Mouse (Mus musculus) c-Kit-positive CD71-positive TER-119-positive erythroid progenitor cells, embryonic 14.5 days (primary cell): ENCODE measurements at regions not wholly inside any gene's neighbourhood (a gene's known extent, or its start where the extent isn't known, plus 50 kb on each side); places are given as distances from the start of the nearest gene placed in this dataset.
A peak's percentile ranks its signal among the peaks of the same experiment; 100 is the strongest.

Experiments
- DNase-seq: peaks from one replicate; pipeline ENCODE4 v3.0.0-alpha.2; 2013; ENCODE audit warnings: low spot score

GRCm38 (mm10) chr12:12819746-12820145 lies 122.0 kb downstream of the Mycn start:
- no peak for DNase-seq

- DNase-seq, result no peak
Observed at GRCm38 (mm10) chr12:12814693-12815092, 127.0 kb downstream of the Mycn start.

GRCm38 (mm10) chr12:12812873-12813272 lies 128.8 kb downstream of the Mycn start:
- DNase-seq, result no peak

GRCm38 (mm10) chr12:12810943-12811342 lies 130.8 kb downstream of the Mycn start:
- no peak for DNase-seq

GRCm38 (mm10) chr12:12810159-12810885 lies 131.4 kb downstream of the Mycn start:
- no peak for DNase-seq

- no peak for DNase-seq
Observed at GRCm38 (mm10) chr12:12808120-12808519, 133.6 kb downstream of the Mycn start.

DNA sequence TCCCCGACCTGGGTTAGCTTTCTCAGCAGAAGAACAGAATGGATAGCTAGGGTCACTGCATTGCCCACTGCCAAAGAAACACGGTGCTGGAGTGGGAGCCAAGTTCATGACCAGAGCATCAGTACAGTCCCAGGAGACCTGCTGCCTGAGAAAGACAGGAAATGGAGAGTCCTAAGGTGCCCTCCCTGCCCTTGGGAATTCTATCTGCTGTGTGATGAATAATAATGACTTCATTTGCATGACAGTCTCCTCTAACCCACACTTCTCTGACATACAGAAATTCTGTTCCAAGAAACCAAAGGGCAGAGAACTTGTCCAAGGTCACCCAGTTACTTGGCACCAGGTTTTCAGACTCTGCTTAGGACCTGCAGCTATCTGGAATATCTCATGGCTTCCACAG lies 138.1 kb downstream of the Mycn start:
- no peak for DNase-seq

GRCm38 (mm10) chr12:12802396-12802795 lies 139.3 kb downstream of the Mycn start:
- DNase-seq, result no peak

DNA sequence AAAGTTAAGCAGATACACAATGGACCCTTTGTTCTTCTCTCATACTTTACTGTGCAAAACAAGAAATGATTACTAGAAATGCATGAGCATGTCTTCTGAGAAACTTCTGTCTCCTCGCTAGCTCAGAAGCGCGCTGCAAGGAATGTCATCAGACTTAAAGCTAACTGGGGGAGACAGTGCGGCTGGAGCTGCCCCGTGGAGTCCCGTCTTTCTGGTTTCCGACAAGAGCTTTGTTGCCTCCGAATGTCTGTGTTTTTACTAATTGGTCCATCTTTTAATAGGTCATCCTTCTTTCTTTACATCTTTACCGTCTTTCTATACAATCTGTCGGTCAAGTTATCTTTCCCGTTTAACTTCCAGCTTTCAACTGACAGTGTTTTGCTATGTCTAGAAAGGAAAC lies 140.0 kb downstream of the Mycn start:
- no peak for DNase-seq

- DNase-seq, result no peak
Observed at GRCm38 (mm10) chr12:12800120-12800519, 141.6 kb downstream of the Mycn start.

DNA sequence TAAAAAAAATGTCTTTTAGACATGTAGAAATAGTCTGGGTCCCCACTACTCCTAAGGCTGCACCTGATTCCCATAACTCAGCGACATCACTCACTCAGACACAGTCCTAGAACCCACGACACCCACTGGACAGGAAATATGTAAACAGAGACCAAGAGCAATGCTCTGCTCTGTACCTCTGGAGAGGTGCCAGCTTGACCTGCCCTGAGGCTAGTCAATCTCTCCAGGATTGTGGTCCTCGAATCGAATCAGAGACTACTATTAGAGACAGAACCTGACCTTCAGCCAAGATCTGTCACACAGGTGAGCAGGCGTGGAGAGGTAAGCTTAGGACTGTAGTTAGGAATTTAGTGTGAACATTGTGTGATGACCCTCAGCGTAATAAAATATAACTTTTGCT lies 152.7 kb downstream of the Mycn start:
- DNase-seq, result no peak

GRCm38 (mm10) chr12:12788263-12788852 lies 153.4 kb downstream of the Mycn start:
- DNase-seq, result no peak

GRCm38 (mm10) chr12:12787608-12788262 lies 154.0 kb downstream of the Mycn start:
- DNase-seq, result no peak

DNA sequence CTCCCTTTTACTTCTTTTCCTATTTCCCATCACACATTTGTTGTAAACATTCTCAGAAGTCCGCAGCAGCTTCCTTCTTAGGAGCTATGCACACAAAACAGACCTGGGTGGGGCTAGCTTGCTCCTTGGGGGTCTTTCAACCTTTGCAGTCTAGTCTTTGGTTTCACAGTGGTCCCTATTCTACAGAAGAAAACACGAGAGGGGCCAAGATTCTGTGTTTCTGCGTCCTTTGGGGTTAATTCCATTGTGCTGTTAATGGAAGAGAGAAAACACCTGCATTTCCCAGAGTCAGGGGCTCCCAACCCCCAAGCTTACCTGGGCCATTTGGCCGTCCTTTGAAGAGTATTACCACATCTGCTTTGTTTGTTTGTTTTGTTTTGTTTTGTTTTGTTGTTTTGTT lies 154.6 kb downstream of the Mycn start:
- DNase-seq, result no peak

- DNase-seq, result no peak
Observed at GRCm38 (mm10) chr12:12783699-12784605, 157.8 kb downstream of the Mycn start.

GRCm38 (mm10) chr12:12781526-12781925 lies 160.2 kb downstream of the Mycn start:
- DNase-seq, result peak; percentile 1

DNA sequence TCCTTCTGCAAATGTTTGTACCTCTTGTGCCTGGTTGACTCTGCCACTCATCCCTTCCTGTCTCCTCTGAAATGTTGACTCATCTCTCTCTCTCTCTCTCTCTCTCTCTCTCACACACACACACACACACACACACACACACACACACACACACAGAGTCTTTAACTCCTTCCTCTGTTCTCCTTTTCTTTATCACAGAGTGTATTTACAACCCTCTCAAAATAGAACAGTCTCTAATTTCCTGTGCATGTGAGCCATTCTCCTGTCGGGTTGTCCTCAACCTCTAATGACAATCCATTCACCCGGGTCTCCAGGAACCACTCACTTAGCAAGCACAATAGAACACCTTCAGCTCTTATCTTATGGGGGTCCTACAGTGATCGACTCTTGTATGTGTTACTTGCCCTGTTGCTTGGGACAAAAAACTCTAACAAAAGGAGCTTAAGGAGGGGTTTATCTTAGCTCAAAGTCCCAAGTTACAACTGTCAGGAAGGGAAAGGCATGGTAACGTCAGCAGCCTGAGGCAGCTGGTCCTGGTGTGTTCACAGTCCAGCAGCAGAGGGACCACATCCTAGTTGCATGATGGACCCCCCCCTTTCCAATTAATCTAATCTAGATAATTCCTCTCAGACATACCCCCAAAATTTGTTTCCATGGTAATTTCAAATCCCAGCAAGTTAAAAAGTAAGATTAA lies 163.0 kb downstream of the Mycn start:
- no peak for DNase-seq

GRCm38 (mm10) chr12:12777422-12777821 lies 164.3 kb downstream of the Mycn start:
- DNase-seq, result no peak

- DNase-seq, result no peak
Observed at GRCm38 (mm10) chr12:12776783-12777182, 164.9 kb downstream of the Mycn start.

DNA sequence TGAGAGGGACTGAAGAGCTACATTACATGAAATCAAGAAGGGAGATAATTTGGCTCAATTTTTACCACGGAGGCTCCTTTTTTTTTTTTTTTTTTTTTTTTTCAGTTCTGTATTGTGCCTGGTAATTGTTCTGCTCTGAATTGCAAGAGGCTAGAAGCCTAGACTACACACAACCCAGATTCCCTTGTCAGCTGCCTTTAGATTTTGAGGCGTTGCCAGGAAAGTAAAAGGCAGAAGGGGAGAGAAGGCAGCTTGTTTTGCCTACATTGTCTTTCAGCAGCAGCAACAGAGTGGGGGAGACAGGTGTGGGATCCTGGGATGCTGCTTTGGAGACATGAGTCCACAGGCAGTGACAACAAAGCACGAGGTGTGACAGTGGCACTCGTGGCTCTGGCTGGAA lies 170.7 kb downstream of the Mycn start:
- DNase-seq, result no peak

- no peak for DNase-seq
Observed at GRCm38 (mm10) chr12:12766510-12767304, 175.0 kb downstream of the Mycn start.
